Mouse (Mus musculus): Measurements from ENCODE around the gene Nucb1. TPM values are rescaled to one million over a fixed set of nuclear protein-coding genes. Genes with fewer than 3 reads are reported as not detected.
"Not testable (repeated sequence)": the region's sequence is repeated elsewhere in the genome, so short reads cannot be mapped to it uniquely, and the experiment has no call there.

Nucb1 gene
- polyA plus RNA-seq, 1 experiment from 2014 or later = 229 TPM

GRCm38 (mm10) chr7:45462868-45463267 is 47.3 kb downstream of the Nucb1 start:
- WGBS = 77% methylated on average over 4 of the region's 4 CpGs
- H3K4me2 ChIP-seq (ENCODE audit: low read depth, low read length); H3K4me3 ChIP-seq (replicated peaks; ENCODE audit: low read length); H3K36me3 ChIP-seq (ENCODE audit: control insufficient read depth, insufficient read depth, low read length); H3K9me3 ChIP-seq (replicated peaks; ENCODE audit: control insufficient read depth, low read length); H3K27me3 ChIP-seq (ENCODE audit: control insufficient read depth, insufficient read depth, low read length); H3K27ac ChIP-seq (ENCODE audit: low read length); H3K9ac ChIP-seq (ENCODE audit: low read length); ATAC-seq (ENCODE audit: insufficient read depth, low FRiP score): not testable (repeated sequence)
- H3K4me1 ChIP-seq (ENCODE audit: control insufficient read depth, insufficient read depth, low read length) = peaks cover 34% of the 10 kb centered on the region

GRCm38 (mm10) chr7:45462325-45462724 is 47.9 kb downstream of the Nucb1 start:
- no peak overlapping the region for H3K4me3 ChIP-seq (replicated peaks; ENCODE audit: low read length)
- peaks cover 39% of the 10 kb centered on the region for H3K4me1 ChIP-seq (ENCODE audit: control insufficient read depth, insufficient read depth, low read length)
- ATAC-seq (ENCODE audit: insufficient read depth, low FRiP score) = no peak
- H3K9me3 ChIP-seq (replicated peaks; ENCODE audit: control insufficient read depth, low read length) = no peaks in the 10 kb centered on the region
- no peak overlapping the region for H3K9ac ChIP-seq (ENCODE audit: low read length)
- H3K36me3 ChIP-seq (ENCODE audit: control insufficient read depth, insufficient read depth, low read length) = peaks cover 8% of the 10 kb centered on the region; the same call in 1 of the 2 replicates
- H3K27me3 ChIP-seq (ENCODE audit: control insufficient read depth, insufficient read depth, low read length) = no peaks in the 10 kb centered on the region
- no peak overlapping the region for H3K4me2 ChIP-seq (ENCODE audit: low read depth, low read length)
- 84% methylated on average over 4 of the region's 4 CpGs for WGBS
- no peak overlapping the region for H3K27ac ChIP-seq (ENCODE audit: low read length)

GRCm38 (mm10) chr7:45461781-45462180 is 48.4 kb downstream of the Nucb1 start:
- Histone ChIP-seq H3K27ac (ENCODE audit: low read length) (peak overlapping the region; percentile 93), H3K36me3 (ENCODE audit: control insufficient read depth, insufficient read depth, low read length) (peaks cover 8% of the 10 kb centered on the region; the same call in 1 of the 2 replicates)

GRCm38 (mm10) chr7:45461326-45461725 is 48.9 kb downstream of the Nucb1 start:
- peaks cover 38% of the 10 kb centered on the region for H3K4me1 ChIP-seq (ENCODE audit: control insufficient read depth, insufficient read depth, low read length)
- ATAC-seq (ENCODE audit: insufficient read depth, low FRiP score) = no peak
- no peaks in the 10 kb centered on the region for H3K27me3 ChIP-seq (ENCODE audit: control insufficient read depth, insufficient read depth, low read length)
- H3K4me2 ChIP-seq (ENCODE audit: low read depth, low read length) = peak overlapping the region; percentile 70
- no peak overlapping the region for H3K4me3 ChIP-seq (replicated peaks; ENCODE audit: low read length)
- no peaks in the 10 kb centered on the region for H3K9me3 ChIP-seq (replicated peaks; ENCODE audit: control insufficient read depth, low read length)
- H3K27ac ChIP-seq (ENCODE audit: low read length) = peak overlapping the region; percentile 93
- WGBS = 54% methylated on average over 5 of the region's 5 CpGs
- H3K36me3 ChIP-seq (ENCODE audit: control insufficient read depth, insufficient read depth, low read length) = peaks cover 8% of the 10 kb centered on the region; the same call in 1 of the 2 replicates
- H3K9ac ChIP-seq (ENCODE audit: low read length) = peak overlapping the region; percentile 76

More at GRCm38 (mm10) chr7:45461781-45462180, 48.4 kb downstream of the Nucb1 start:
- H3K9me3 ChIP-seq (replicated peaks; ENCODE audit: control insufficient read depth, low read length) = no peaks in the 10 kb centered on the region
- H3K9ac ChIP-seq (ENCODE audit: low read length) = no peak overlapping the region
- peaks cover 38% of the 10 kb centered on the region for H3K4me1 ChIP-seq (ENCODE audit: control insufficient read depth, insufficient read depth, low read length)
- H3K27me3 ChIP-seq (ENCODE audit: control insufficient read depth, insufficient read depth, low read length) = no peaks in the 10 kb centered on the region
- no peak overlapping the region for H3K4me2 ChIP-seq (ENCODE audit: low read depth, low read length)
- ATAC-seq (ENCODE audit: insufficient read depth, low FRiP score) = no peak
- WGBS = 83% methylated on average over 4 of the region's 4 CpGs
- H3K4me3 ChIP-seq (replicated peaks; ENCODE audit: low read length) = no peak overlapping the region

- peak overlapping the region; percentile 76 for H3K9ac ChIP-seq (ENCODE audit: low read length)
These were observed 49.3 kb downstream of the Nucb1 start for GRCm38 (mm10) chr7:45460860-45461314.

GRCm38 (mm10) chr7:45460377-45460776 is 49.8 kb downstream of the Nucb1 start:
- Histone ChIP-seq H3K4me1 (ENCODE audit: control insufficient read depth, insufficient read depth, low read length) (peaks cover 34% of the 10 kb centered on the region), H3K9me3 (replicated peaks; ENCODE audit: control insufficient read depth, low read length) (no peaks in the 10 kb centered on the region), H3K27ac (ENCODE audit: low read length) (peak overlapping the region; percentile 93), H3K4me3 (replicated peaks; ENCODE audit: low read length) (peak overlapping the region; percentile 89), H3K9ac (ENCODE audit: low read length) (peak overlapping the region; percentile 76), H3K27me3 (ENCODE audit: control insufficient read depth, insufficient read depth, low read length) (no peaks in the 10 kb centered on the region), H3K36me3 (ENCODE audit: control insufficient read depth, insufficient read depth, low read length) (peaks cover 8% of the 10 kb centered on the region; the same call in 1 of the 2 replicates), H3K4me2 (ENCODE audit: low read depth, low read length) (peak overlapping the region; percentile 70)
- no peak for ATAC-seq (ENCODE audit: insufficient read depth, low FRiP score)
- 59% methylated on average over 7 of the region's 7 CpGs for WGBS

More at GRCm38 (mm10) chr7:45460860-45461314, 49.3 kb downstream of the Nucb1 start:
- H3K36me3 ChIP-seq (ENCODE audit: control insufficient read depth, insufficient read depth, low read length) = peaks cover 8% of the 10 kb centered on the region; the same call in 1 of the 2 replicates
- peak overlapping the region; percentile 12 for H3K4me3 ChIP-seq (replicated peaks; ENCODE audit: low read length)
- H3K4me1 ChIP-seq (ENCODE audit: control insufficient read depth, insufficient read depth, low read length) = peaks cover 36% of the 10 kb centered on the region
- H3K27ac ChIP-seq (ENCODE audit: low read length) = peak overlapping the region; percentile 93
- ATAC-seq (ENCODE audit: insufficient read depth, low FRiP score) = peak; percentile 42; the same call in 1 of the 2 replicates
- H3K4me2 ChIP-seq (ENCODE audit: low read depth, low read length) = peak overlapping the region; percentile 70
- 11% methylated on average over 13 of the region's 13 CpGs for WGBS
- H3K27me3 ChIP-seq (ENCODE audit: control insufficient read depth, insufficient read depth, low read length) = no peaks in the 10 kb centered on the region
- H3K9me3 ChIP-seq (replicated peaks; ENCODE audit: control insufficient read depth, low read length) = no peaks in the 10 kb centered on the region

- peak within 1 kb of the TSS; percentile 94 for H3K27ac ChIP-seq (ENCODE audit: low read length)
- peak; percentile 96 for ATAC-seq (ENCODE audit: insufficient read depth, low FRiP score)
- H3K4me2 ChIP-seq (ENCODE audit: low read depth, low read length) = peak within 1 kb of the TSS; percentile 87
- H3K27me3 ChIP-seq (ENCODE audit: control insufficient read depth, insufficient read depth, low read length); H3K9me3 ChIP-seq (replicated peaks; ENCODE audit: control insufficient read depth, low read length); H3K36me3 ChIP-seq (ENCODE audit: control insufficient read depth, insufficient read depth, low read length): not testable (repeated sequence)
- WGBS = under 1% methylated on average over 35 of the region's 37 CpGs
- peak within 1 kb of the TSS; percentile 89 for H3K4me3 ChIP-seq (replicated peaks; ENCODE audit: low read length)
- H3K9ac ChIP-seq (ENCODE audit: low read length) = peak within 1 kb of the TSS; percentile 91
- peaks cover 34% of the 10 kb centered on the region for H3K4me1 ChIP-seq (ENCODE audit: control insufficient read depth, insufficient read depth, low read length)
These were observed 50.6 kb downstream of the Nucb1 start, which contains the start of gene Ftl1 for GRCm38 (mm10) chr7:45459564-45460140. Gene Ftl1, minus strand, starts transcription at chr7:45459884.

- WGBS = under 1% methylated on average over 43 of the region's 43 CpGs
- H3K4me3 ChIP-seq (replicated peaks; ENCODE audit: low read length) = peak overlapping the region; percentile 89
- no peaks in the 10 kb centered on the region for H3K9me3 ChIP-seq (replicated peaks; ENCODE audit: control insufficient read depth, low read length)
- H3K36me3 ChIP-seq (ENCODE audit: control insufficient read depth, insufficient read depth, low read length) = peaks cover 7% of the 10 kb centered on the region
- peak overlapping the region; percentile 94 for H3K27ac ChIP-seq (ENCODE audit: low read length)
- H3K9ac ChIP-seq (ENCODE audit: low read length) = peak overlapping the region; percentile 91
- H3K4me2 ChIP-seq (ENCODE audit: low read depth, low read length) = peak overlapping the region; percentile 87
- H3K4me1 ChIP-seq (ENCODE audit: control insufficient read depth, insufficient read depth, low read length) = peaks cover 34% of the 10 kb centered on the region
- H3K27me3 ChIP-seq (ENCODE audit: control insufficient read depth, insufficient read depth, low read length) = no peaks in the 10 kb centered on the region
- ATAC-seq (ENCODE audit: insufficient read depth, low FRiP score) = peak; percentile 64
These were observed 51.2 kb downstream of the Nucb1 start for GRCm38 (mm10) chr7:45458748-45459563.
